ENCODE assay signal across 7 mouse cellular contexts in the genomic region with DNA sequence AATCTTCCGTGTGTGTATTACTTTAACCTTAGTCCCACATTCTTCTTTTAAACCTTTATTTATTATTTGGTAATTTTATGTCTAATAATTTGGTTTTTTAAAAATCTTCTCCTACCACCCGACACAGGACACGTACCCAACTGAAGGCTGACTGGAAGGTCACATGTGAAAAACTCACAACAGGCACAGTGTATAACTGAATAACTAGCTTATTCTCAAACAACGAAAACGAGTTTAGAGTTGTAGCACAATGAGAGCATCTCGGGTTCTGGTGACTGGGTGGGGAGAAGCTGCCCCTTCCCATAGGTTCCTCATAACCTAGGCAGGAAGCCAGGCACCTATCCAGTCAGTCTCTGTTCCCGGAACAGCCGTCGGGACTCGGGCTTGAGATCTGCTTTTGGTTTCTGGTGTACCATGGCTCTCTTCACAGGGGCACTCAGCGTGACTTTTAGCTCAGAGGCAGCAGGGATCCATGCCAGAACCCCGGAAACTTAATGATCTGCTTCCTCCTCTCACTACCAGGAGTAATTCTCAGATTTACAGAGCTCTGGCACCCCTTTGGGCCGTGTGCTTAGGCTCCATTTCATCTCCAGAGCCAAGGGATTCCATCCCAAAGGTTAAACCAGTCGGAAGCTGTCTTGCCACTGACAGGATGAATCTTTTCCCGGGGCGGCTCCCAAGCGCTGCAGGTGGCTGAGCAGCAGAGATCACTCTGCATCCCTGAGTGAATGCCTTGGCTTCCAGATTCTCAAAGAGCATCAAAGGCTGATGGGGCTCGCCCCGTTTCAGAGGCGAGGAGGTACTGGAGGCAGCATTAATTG.
A peak's percentile ranks its signal among the peaks of the same experiment; 100 is the strongest.
DNase-seq lines count a peak whose midpoint lies in the region; ATAC-seq and TF ChIP-seq lines count a peak whose summit lies in the region.

No protein-coding gene starts in this region.

- peak; percentile 53 for ATAC-seq in intestine, embryonic 15.5 days
- peak; percentile 35 for ATAC-seq in limb, embryonic 14.5 days (ENCODE audit: low FRiP score, low read depth)
- peak; percentile 49; the same call in 1 of the 2 replicates for ATAC-seq in midbrain, postnatal 0 days (ENCODE audit: low FRiP score)

- 13% methylated on average over 20 of the region's 20 CpGs for WGBS in intestine, embryonic 15.5 days
- WGBS in limb, embryonic 14.5 days: 15% methylated on average over 20 of the region's 20 CpGs
- 10% methylated on average over 20 of the region's 20 CpGs for WGBS in midbrain, postnatal 0 days

- H3K4me1 ChIP-seq in intestine, embryonic 15.5 days (replicated peaks): peaks cover 9% of the 10 kb centered on the region; the same call in 1 of the 2 replicates
- peaks cover 11% of the 10 kb centered on the region; the same call in 1 of the 2 replicates for H3K4me1 ChIP-seq in limb, embryonic 14.5 days (ENCODE audit: control insufficient read depth, insufficient read depth, low read length)
- H3K4me1 ChIP-seq in midbrain, postnatal 0 days (ENCODE audit: insufficient read depth, low read length): no peaks in the 10 kb centered on the region

- peak overlapping the region; percentile 23 for H3K4me3 ChIP-seq in intestine, embryonic 15.5 days (replicated peaks)
- H3K4me3 ChIP-seq in limb, embryonic 14.5 days (replicated peaks; ENCODE audit: low read length): peak overlapping the region; percentile 23
- H3K4me3 ChIP-seq in midbrain, postnatal 0 days (ENCODE audit: low read depth, low read length): peak overlapping the region; percentile 36

- TF ChIP-seq POLR2A in limb, embryonic 14.5 days (IDR thresholded peaks at IDR 0.05; ENCODE audit: borderline replicate concordance, extremely low read depth, insufficient read depth, insufficient read length): no peak

- DNase-seq in adrenal gland, adult 8-10 months: peak; percentile 9
- peak; percentile 33 to 52 for DNase-seq in cerebellum, postnatal 14 days
- peak; percentile 47 for DNase-seq in gastrocnemius, postnatal 14 days
- peak; percentile 41 for DNase-seq in limb, embryonic 14.5 days (ENCODE audit: low spot score)
- peak; percentile 47 for DNase-seq in midbrain, postnatal 0 days (ENCODE audit: low spot score)
- no peak for DNase-seq in thymus, postnatal 4 days

- H3K9me3 ChIP-seq in intestine, embryonic 15.5 days: no peaks in the 10 kb centered on the region
- H3K9me3 ChIP-seq in limb, embryonic 14.5 days (ENCODE audit: control insufficient read depth, low read length): no peaks in the 10 kb centered on the region
- H3K9me3 ChIP-seq in midbrain, postnatal 0 days (ENCODE audit: low read length): no peaks in the 10 kb centered on the region

- H3K36me3 ChIP-seq in intestine, embryonic 15.5 days: no peaks in the 10 kb centered on the region
- no peaks in the 10 kb centered on the region for H3K36me3 ChIP-seq in limb, embryonic 14.5 days (ENCODE audit: control insufficient read depth, insufficient read depth, low read length)
- H3K36me3 ChIP-seq in midbrain, postnatal 0 days (ENCODE audit: insufficient read depth, low read length): no peaks in the 10 kb centered on the region

- H3K27me3 ChIP-seq in intestine, embryonic 15.5 days (replicated peaks): no peaks in the 10 kb centered on the region
- no peaks in the 10 kb centered on the region for H3K27me3 ChIP-seq in limb, embryonic 14.5 days (ENCODE audit: control insufficient read depth, insufficient read depth, low read length)
- H3K27me3 ChIP-seq in midbrain, postnatal 0 days (ENCODE audit: insufficient read depth, low read length): no peaks in the 10 kb centered on the region

- peak overlapping the region; percentile 60 for H3K4me2 ChIP-seq in intestine, embryonic 15.5 days (replicated peaks)
- H3K4me2 ChIP-seq in limb, embryonic 14.5 days (replicated peaks; ENCODE audit: low read depth, low read length, severe bottlenecking): peak overlapping the region; percentile 56
- H3K4me2 ChIP-seq in midbrain, postnatal 0 days (ENCODE audit: low read depth, low read length, poor library complexity, severe bottlenecking): peak overlapping the region; percentile 67

- no peak overlapping the region for H3K27ac ChIP-seq in intestine, embryonic 15.5 days
- H3K27ac ChIP-seq in limb, embryonic 14.5 days (replicated peaks; ENCODE audit: low read depth, low read length): no peak overlapping the region; the same call in 1 of the 2 replicates
- peak overlapping the region; percentile 59 for H3K27ac ChIP-seq in midbrain, postnatal 0 days (ENCODE audit: low read depth, low read length)

- H3K9ac ChIP-seq in intestine, embryonic 15.5 days: no peak overlapping the region
- peak overlapping the region; percentile 31 for H3K9ac ChIP-seq in limb, embryonic 14.5 days (ENCODE audit: low read depth, low read length, severe bottlenecking)
- peak overlapping the region; percentile 36 for H3K9ac ChIP-seq in midbrain, postnatal 0 days (replicated peaks; ENCODE audit: low read length, poor library complexity, severe bottlenecking)

- intact Hi-C loops in gastrocnemius, postnatal 14 days (cut with DNase I; ENCODE audit: low total_unique reads): no loop called here

- 0 out of 2 replicates have a peak, but pooled peaks have one; percentile 16 for TF ChIP-seq CTCF in midbrain, postnatal 0 days (IDR thresholded peaks at IDR 0.05)
